Mouse (Mus musculus): ENCODE measurements around the gene Fam89a. TPM values are rescaled to one million over a fixed set of nuclear protein-coding genes. Genes with fewer than 3 reads are reported as not detected.

Gene Fam89a
- polyA plus RNA-seq, 1 experiment from 2014 or later = 0.79 TPM

DNA sequence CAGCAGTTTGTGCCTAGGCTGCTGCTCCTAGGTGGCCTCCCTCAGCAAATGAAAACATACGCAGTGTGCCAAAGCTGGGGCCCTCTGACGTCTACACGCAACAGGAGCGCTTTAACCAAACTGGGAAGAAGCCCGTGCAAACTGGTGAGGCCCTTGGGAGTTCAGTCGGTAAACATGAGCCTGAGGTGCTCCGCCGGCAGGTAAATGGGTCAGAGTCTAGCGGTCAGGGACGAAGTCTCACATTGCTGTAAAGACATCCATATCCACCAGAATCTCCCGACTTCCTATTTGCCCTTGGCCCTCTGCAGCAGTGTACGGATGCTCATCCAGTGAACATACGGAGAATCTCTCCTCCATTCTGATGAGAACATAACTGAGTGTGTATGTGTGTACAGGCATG lies 5.0 kb downstream of the Fam89a start:
- Histone ChIP-seq H3K36me3 (replicated peaks) (no peaks in the 10 kb centered on the region), H3K27ac (no peak overlapping the region), H3K9ac (no peak overlapping the region), H3K4me2 (no peak overlapping the region), H3K4me1 (peaks cover 9% of the 10 kb centered on the region), H3K4me3 (replicated peaks) (no peak overlapping the region), H3K27me3 (peaks cover 28% of the 10 kb centered on the region), H3K9me3 (no peaks in the 10 kb centered on the region)
- ATAC-seq (ENCODE audit: low FRiP score) = no peak
- WGBS = 82% methylated on average over 13 of the region's 13 CpGs

DNA sequence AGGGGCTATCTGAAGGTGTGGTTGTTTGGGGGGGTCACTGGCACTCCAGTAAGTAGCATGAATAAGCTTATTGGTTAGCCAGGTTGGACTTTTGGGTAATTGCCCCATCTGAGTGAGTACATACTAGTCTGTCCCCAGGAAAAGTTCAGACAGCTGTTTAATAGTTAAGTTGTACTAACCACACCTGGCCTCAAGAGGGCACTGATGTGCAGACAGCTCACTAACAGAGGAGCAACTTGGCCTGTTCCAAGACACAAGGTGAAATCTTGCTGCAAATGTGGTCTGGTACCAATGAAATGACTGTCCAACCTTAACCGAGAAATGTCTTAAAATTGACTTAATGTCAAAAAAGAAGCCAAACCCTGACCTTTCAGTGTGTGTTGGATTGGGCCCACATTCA lies 12.4 kb downstream of the Fam89a start:
- Histone ChIP-seq H3K27ac (no peak overlapping the region), H3K4me1 (no peaks in the 10 kb centered on the region), H3K36me3 (replicated peaks) (peaks cover 39% of the 10 kb centered on the region), H3K9ac (no peak overlapping the region), H3K9me3 (no peaks in the 10 kb centered on the region), H3K27me3 (no peaks in the 10 kb centered on the region), H3K4me3 (replicated peaks) (no peak overlapping the region), H3K4me2 (no peak overlapping the region)
- no peak for ATAC-seq (ENCODE audit: low FRiP score)
- WGBS = 86% methylated on average over 1 of the region's 1 CpGs

DNA sequence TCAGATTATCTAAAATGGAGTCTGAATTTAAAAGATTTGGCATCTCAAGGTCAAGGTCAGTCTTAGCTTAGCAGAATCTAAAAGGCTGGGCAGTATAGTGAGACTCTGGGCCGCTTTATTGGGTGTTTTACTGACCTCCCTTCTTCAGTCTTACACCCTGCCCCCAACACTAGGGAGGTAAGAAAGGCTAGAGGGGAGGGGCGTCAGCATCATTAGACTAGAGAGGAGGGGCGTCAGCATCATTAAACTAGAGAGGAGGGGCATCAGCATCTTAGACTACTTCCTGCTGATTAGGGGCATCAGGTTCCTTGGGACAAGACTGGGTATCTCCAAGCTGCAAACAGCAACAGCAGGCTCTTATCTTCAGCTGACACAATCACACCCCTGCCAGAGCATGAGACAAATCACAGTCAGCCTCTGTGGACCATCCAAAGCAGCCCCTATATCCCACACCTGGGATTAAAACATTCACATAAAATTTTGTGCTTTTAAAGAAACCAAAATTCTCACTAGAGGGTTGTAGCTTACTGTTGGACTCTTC lies 16.2 kb downstream of the Fam89a start:
- Histone ChIP-seq H3K9me3 (no peaks in the 10 kb centered on the region), H3K4me1 (no peaks in the 10 kb centered on the region), H3K4me2 (no peak overlapping the region), H3K9ac (no peak overlapping the region), H3K27me3 (no peaks in the 10 kb centered on the region), H3K27ac (no peak overlapping the region), H3K4me3 (replicated peaks) (no peak overlapping the region), H3K36me3 (replicated peaks) (peaks cover 68% of the 10 kb centered on the region)
- WGBS = 54% methylated on average over 3 of the region's 3 CpGs
- ATAC-seq (ENCODE audit: low FRiP score) = no peak

GRCm38 (mm10) chr8:124732828-124733227 lies 18.8 kb downstream of the Fam89a start:
- H3K4me3 ChIP-seq (replicated peaks) = no peak overlapping the region
- no peak overlapping the region for H3K4me2 ChIP-seq
- 85% methylated on average over 8 of the region's 8 CpGs for WGBS
- H3K9ac ChIP-seq = no peak overlapping the region
- no peaks in the 10 kb centered on the region for H3K9me3 ChIP-seq
- H3K27me3 ChIP-seq = no peaks in the 10 kb centered on the region
- H3K27ac ChIP-seq = no peak overlapping the region
- H3K36me3 ChIP-seq (replicated peaks) = peaks cover 88% of the 10 kb centered on the region
- no peak for ATAC-seq (ENCODE audit: low FRiP score)
- H3K4me1 ChIP-seq = no peaks in the 10 kb centered on the region

GRCm38 (mm10) chr8:124724301-124724700 lies 27.3 kb downstream of the Fam89a start:
- no peaks in the 10 kb centered on the region for H3K27me3 ChIP-seq
- 96% methylated on average over 7 of the region's 7 CpGs for WGBS
- peaks cover 33% of the 10 kb centered on the region for H3K36me3 ChIP-seq (replicated peaks)
- H3K27ac ChIP-seq = no peak overlapping the region
- H3K4me2 ChIP-seq = no peak overlapping the region
- no peak for ATAC-seq (ENCODE audit: low FRiP score)
- peaks cover 23% of the 10 kb centered on the region for H3K4me1 ChIP-seq
- no peaks in the 10 kb centered on the region for H3K9me3 ChIP-seq
- no peak overlapping the region for H3K4me3 ChIP-seq (replicated peaks)
- no peak overlapping the region for H3K9ac ChIP-seq

DNA sequence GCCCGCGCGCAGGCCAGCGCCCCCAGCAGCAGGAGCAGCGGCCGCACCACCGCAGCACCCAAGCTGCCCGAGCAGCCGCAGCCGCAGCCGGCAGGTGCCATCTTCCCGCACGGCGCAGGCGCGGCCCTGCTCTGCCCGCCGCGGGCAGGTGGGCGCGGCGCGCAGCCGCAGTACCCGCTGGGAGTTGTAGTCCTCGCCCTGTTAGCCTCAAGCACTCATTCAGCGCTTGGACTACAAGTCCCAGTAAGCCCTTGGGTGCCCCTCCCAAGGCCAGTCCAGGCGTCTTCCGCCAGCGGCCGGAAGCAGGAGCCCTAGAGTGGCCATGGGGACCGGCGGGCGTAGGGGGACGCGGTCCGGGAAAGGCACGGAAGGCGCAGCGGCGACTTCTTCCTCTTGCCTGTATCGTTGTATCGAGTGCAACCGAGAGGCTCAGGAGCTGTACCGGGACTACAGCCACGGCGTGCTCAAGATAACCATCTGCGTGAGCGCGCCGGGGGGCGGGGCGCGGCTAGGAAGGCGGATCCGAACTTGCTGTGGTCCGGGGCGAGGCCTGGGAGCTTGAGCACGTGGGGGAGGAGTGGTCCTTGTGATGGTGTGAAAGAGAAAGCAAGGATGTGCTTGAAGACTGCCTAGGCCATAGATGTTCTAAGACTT lies 29.6 kb downstream of the Fam89a start, which contains the start of the genes Ttc13 and Arv1:
Ttc13 (minus strand) TSS at position 122 of the 654 bp plus-strand sequence.
Arv1 (plus strand) TSS at position 278 of the 654 bp plus-strand sequence.
- Histone ChIP-seq H3K9me3 (no peaks in the 10 kb centered on the region), H3K27me3 (no peaks in the 10 kb centered on the region), H3K4me3 (replicated peaks) (peak within 1 kb of the TSS; percentile 96), H3K27ac (peak within 1 kb of the TSS; percentile 65), H3K9ac (peak within 1 kb of the TSS; percentile 98), H3K36me3 (replicated peaks) (peaks cover 14% of the 10 kb centered on the region), H3K4me2 (peak within 1 kb of the TSS; percentile 89), H3K4me1 (peaks cover 23% of the 10 kb centered on the region)
- under 1% methylated on average over 59 of the region's 59 CpGs for WGBS
- ATAC-seq (ENCODE audit: low FRiP score) = peak; percentile 100

DNA sequence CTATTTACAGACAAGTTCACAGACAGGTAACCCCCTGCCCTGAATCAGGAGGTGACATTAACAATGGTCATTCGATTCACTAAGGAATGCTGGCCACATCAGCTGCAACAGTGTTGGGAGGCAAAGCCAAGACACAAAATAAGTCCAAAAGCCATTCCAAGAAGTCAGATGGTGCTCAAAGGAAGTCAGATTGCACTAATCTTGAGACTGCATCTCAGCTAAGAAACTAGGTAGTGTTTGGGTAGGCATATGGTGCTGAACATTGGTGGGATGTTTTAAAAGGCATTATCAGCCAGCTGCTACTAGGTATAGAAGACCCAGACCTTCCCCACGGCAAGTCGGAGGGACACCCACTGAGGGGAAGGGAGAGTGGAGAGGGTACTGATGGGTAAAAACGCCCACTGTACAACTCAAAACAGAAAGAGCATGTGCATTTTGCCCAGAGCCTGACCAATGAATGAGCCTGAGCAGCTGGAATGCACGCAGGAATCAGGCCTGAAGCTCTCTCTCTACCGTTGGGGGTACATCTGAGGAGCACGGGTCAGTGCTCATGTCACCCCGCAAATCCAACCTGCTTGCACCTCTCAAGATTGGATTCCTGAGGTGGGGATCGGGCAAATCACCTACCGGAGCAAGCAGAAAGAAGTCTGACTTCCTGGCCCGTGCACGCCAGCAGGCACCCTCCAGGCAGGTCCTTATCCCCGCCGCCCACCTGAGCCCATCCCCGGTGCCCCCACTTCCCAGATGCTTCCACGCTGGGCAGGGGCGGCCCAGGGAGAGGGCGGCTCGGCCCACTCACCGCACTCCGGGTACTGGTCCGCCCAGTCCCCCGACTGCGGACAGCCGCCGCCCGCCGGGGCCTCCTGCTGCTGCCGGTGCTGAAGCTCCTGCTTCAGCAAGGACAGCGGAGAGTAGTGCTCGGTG lies 30.4 kb downstream of the Fam89a start:
- peaks cover 23% of the 10 kb centered on the region for H3K4me1 ChIP-seq
- no peaks in the 10 kb centered on the region for H3K27me3 ChIP-seq
- peak overlapping the region; percentile 89 for H3K4me2 ChIP-seq
- H3K4me3 ChIP-seq (replicated peaks) = peak overlapping the region; percentile 96
- peak overlapping the region; percentile 98 for H3K9ac ChIP-seq
- WGBS = 2% methylated on average over 28 of the region's 31 CpGs
- peak; percentile 72 for ATAC-seq (ENCODE audit: low FRiP score)
- peaks cover 7% of the 10 kb centered on the region for H3K36me3 ChIP-seq (replicated peaks)
- no peaks in the 10 kb centered on the region for H3K9me3 ChIP-seq
- H3K27ac ChIP-seq = peak overlapping the region; percentile 65

- H3K9ac ChIP-seq = no peak overlapping the region
- H3K27me3 ChIP-seq = no peaks in the 10 kb centered on the region
- H3K4me3 ChIP-seq (replicated peaks) = no peak overlapping the region
- ATAC-seq (ENCODE audit: low FRiP score) = no peak
- 0 out of 2 replicates have a peak overlapping the region, but pooled peaks have one; percentile 89 for H3K4me2 ChIP-seq
- H3K4me1 ChIP-seq = peaks cover 23% of the 10 kb centered on the region
- no peak overlapping the region for H3K27ac ChIP-seq
- H3K9me3 ChIP-seq = no peaks in the 10 kb centered on the region
- 79% methylated on average over 7 of the region's 7 CpGs for WGBS
- peaks cover 4% of the 10 kb centered on the region; the same call in 1 of the 2 replicates for H3K36me3 ChIP-seq (replicated peaks)
These were observed 31.5 kb downstream of the Fam89a start for GRCm38 (mm10) chr8:124720133-124720532.

DNA sequence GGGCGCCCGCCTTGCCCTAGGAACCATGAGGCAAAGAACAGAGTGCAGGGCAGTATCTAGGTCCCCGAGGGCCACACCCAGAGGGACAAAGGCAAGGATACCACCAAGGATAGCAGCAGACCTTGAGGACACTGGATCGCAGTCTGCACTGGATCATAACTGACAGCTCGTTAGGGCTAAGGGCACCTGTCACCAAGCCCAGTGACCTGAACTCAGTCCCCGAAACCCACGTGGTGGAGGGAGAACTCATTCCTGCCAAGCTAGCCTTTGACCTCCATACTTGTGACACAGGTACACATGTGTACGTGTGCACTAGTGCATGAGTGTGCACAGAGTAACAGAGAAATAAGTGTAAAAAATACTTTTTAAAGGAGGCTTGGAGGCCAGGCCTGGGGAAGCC lies 35.9 kb downstream of the Fam89a start:
- ATAC-seq (ENCODE audit: low FRiP score) = no peak
- peaks cover 36% of the 10 kb centered on the region for H3K36me3 ChIP-seq (replicated peaks)
- H3K4me2 ChIP-seq = no peak overlapping the region
- no peak overlapping the region for H3K4me3 ChIP-seq (replicated peaks)
- H3K9me3 ChIP-seq = no peaks in the 10 kb centered on the region
- H3K9ac ChIP-seq = no peak overlapping the region
- H3K27ac ChIP-seq = no peak overlapping the region
- 87% methylated on average over 8 of the region's 8 CpGs for WGBS
- H3K27me3 ChIP-seq = no peaks in the 10 kb centered on the region
- H3K4me1 ChIP-seq = peaks cover 7% of the 10 kb centered on the region

DNA sequence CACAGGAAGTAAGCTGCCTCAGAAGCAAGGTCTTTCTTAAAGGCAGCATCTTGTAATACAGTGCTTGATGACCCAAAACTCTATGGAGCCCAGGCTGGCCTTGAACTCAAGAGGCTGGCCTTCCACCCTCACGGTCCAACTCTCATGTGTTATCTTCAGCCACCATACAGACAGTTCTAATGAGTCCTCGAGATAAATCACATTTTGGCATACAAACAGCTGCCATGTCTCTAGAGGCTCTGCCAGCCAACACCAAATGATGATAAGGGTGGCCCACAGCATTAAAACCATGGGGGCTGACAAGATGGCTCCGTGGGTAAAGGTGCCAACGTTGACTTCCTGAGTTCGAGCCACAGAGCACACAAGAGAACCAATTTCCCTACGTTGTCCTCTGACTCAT lies 38.4 kb downstream of the Fam89a start:
- Histone ChIP-seq H3K27ac (no peak overlapping the region), H3K4me1 (no peaks in the 10 kb centered on the region), H3K4me2 (no peak overlapping the region), H3K36me3 (replicated peaks) (peaks cover 53% of the 10 kb centered on the region), H3K9me3 (no peaks in the 10 kb centered on the region), H3K9ac (no peak overlapping the region), H3K27me3 (no peaks in the 10 kb centered on the region), H3K4me3 (replicated peaks) (no peak overlapping the region)
- 93% methylated on average over 6 of the region's 6 CpGs for WGBS
- ATAC-seq (ENCODE audit: low FRiP score) = no peak

- ATAC-seq (ENCODE audit: low FRiP score) = no peak
- H3K27me3 ChIP-seq = no peaks in the 10 kb centered on the region
- H3K27ac ChIP-seq = no peak overlapping the region
- no peak overlapping the region for H3K9ac ChIP-seq
- no peak overlapping the region for H3K4me2 ChIP-seq
- no peak overlapping the region for H3K4me3 ChIP-seq (replicated peaks)
- H3K9me3 ChIP-seq = no peaks in the 10 kb centered on the region
- WGBS = 97% methylated on average over 8 of the region's 8 CpGs
- H3K36me3 ChIP-seq (replicated peaks) = peaks cover 60% of the 10 kb centered on the region
- no peaks in the 10 kb centered on the region for H3K4me1 ChIP-seq
These were observed 45.8 kb downstream of the Fam89a start for GRCm38 (mm10) chr8:124705823-124706222.

DNA sequence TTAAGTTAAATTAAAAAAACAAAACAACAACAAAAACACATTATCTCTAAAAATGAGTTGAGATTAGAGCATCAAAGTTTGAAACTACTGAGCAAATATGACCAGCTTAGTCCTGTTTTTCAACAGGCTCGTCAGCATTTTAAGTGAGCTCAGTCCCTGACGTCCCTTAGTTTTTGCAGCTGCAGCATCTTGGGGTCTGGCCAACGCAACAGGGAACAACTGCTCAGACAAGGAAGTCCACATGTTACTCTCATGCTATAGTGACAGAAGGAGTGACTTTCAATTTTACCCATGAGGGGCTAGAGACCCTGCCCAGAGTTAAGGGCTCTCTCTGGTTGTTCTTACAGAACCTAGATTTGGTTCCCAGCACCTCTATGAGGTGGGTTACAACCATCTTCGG lies 47.3 kb downstream of the Fam89a start:
- H3K4me2 ChIP-seq = no peak overlapping the region
- H3K36me3 ChIP-seq (replicated peaks) = peaks cover 61% of the 10 kb centered on the region
- H3K27ac ChIP-seq = no peak overlapping the region
- no peaks in the 10 kb centered on the region for H3K4me1 ChIP-seq
- WGBS = 94% methylated on average over 4 of the region's 4 CpGs
- H3K4me3 ChIP-seq (replicated peaks) = no peak overlapping the region
- ATAC-seq (ENCODE audit: low FRiP score) = no peak
- H3K9ac ChIP-seq = no peak overlapping the region
- no peaks in the 10 kb centered on the region for H3K9me3 ChIP-seq
- no peaks in the 10 kb centered on the region for H3K27me3 ChIP-seq

All from forebrain, embryonic 12.5 days (tissue).